Mouse (Mus musculus): ENCODE measurements around the gene Prg3.

DNA sequence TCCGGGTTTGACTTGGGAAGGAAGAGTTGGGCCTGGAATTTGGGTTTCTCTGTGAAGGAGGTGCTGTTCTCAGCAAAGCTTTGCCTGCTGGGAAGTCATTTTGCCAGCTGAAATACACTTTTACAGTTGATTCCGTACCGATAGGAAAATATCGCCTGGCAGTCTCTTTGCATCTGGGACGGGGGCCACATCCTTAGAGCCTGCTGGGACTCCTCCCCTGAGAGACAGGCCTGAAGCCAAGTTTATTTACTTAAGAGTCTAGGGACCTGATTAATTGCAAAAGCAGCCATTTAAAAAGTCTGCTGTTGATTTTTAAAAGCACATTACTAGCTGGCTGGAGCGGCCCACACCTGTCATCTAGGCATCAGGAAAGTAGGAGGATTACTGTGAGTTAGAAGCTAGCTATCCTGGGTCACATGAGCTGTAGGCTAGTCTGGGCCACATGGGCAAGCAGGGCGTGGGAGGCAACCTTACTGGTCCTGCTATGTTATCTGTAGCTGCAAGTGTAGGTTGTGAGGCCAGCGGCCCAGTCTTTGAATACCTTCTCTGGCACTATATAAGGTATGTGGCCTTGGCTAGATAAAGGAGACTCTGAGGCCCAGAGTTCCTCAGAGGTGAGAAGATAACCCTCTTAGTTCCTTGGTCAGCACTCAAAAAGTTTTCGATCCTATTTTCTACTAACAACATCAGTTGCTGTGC is 24.0 kb downstream of the Prg3 start:
- TF ChIP-seq CTCF (conservative IDR thresholded peaks at IDR 0.05 in 1 of 2, IDR thresholded peaks at IDR 0.05 in 1 of 2; ENCODE audit: low read depth in 2 of 2, low read length in 2 of 2) (no peak), EP300 (IDR thresholded peaks at IDR 0.05; ENCODE audit: low read length) (no peak), POLR2A (IDR thresholded peaks at IDR 0.05; ENCODE audit: low read depth, low read length) (no peak), NELFE (IDR thresholded peaks at IDR 0.05; ENCODE audit: low read depth, low read length) (no peak), ZNF384 (IDR thresholded peaks at IDR 0.05; ENCODE audit: low read depth, low read length) (no peak), MAZ (IDR thresholded peaks at IDR 0.05; ENCODE audit: low read depth, low read length) (no peak), ZC3H11A (IDR thresholded peaks at IDR 0.05; ENCODE audit: low read depth, low read length) (no peak), MEF2A (IDR thresholded peaks at IDR 0.05; ENCODE audit: borderline replicate concordance, low read depth, low read length) (no peak), CHD2 (IDR thresholded peaks at IDR 0.05; ENCODE audit: low read length) (no peak), HCFC1 (IDR thresholded peaks at IDR 0.05; ENCODE audit: low read depth, low read length) (no peak), KAT2A (IDR thresholded peaks at IDR 0.05; ENCODE audit: insufficient replicate concordance, low read length) (no peak), SIN3A (IDR thresholded peaks at IDR 0.05; ENCODE audit: low read length) (no peak), CHD1 (IDR thresholded peaks at IDR 0.05; ENCODE audit: low read depth, low read length) (no peak), MYC (IDR thresholded peaks at IDR 0.05; ENCODE audit: low read depth, low read length) (no peak)

Measured in CH12.LX (cell line).